Mouse (Mus musculus) G1E (cell line): ENCODE results near the gene C530008M17Rik.

Experiments used
- CTCF ChIP-seq: IDR thresholded peaks from 2 replicates; pipeline ENCODE4 v1.5.1; 2012; ENCODE audit warnings: low read depth, low read length, inconsistent platforms, mixed read lengths
- GATA1 ChIP-seq: IDR thresholded peaks from 2 replicates; pipeline ENCODE4 v1.6.1; 2012; ENCODE audit warnings: borderline replicate concordance, low read length, inconsistent platforms, mixed read lengths
- GATA2 ChIP-seq: IDR thresholded peaks from 2 replicates; pipeline ENCODE4 v1.6.1; 2012; ENCODE audit warnings: low read depth, low read length, inconsistent platforms, borderline replicate concordance
- POLR2AphosphoS5 ChIP-seq: IDR thresholded peaks from 2 replicates; pipeline ENCODE4 v1.6.1; 2012; ENCODE audit warnings: low read depth, low read length, inconsistent platforms; ENCODE audit not compliant: insufficient replicate concordance
- TAL1 ChIP-seq: conservative IDR thresholded peaks from 2 replicates; pipeline ENCODE4 v1.6.1; 2012; ENCODE audit warnings: low read depth, low read length, inconsistent platforms, mixed read lengths

DNA sequence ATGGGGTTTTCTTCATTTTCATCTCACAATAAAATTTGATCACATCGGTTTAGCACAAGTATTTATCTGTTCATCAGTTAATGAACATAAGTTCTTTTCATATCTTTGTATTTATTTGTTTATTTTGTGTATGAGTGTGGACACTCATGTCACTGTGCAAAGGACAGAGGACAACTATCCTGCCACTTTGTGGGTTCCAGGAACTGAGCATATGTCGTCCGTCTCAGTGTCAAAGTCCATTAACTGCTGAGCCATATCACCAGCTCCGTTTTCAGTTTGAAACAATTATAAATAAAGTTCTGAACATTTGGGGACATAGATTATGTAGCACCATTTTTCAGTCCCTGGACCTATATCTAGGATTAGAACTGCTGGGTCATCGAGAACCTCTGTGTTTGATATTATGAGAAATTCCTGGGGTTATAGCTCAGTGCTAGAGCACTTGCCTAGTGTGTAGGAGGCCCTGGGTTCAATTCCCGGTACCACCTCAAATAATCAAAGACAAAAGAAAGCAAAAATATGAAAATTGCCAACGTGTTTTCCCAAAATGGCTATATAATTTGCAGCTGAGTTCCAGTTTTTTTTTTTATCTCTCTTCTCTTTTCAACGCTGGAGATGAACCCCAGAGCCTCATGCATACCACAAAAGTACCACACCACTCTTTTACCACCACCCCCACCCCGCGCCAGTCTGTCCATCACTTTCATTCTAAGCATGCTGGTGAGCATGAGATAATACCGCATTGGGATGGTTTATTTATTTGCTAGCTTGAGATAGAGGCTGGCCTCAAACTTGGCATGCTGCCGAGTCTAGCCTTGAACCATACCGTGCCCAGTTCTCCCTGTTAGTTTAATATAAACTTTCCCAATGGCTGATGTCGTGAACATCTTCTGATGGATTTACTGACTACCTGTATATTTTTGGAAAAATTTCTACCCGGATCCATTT, 28.6 kb downstream of the C530008M17Rik start:
- TF ChIP-seq CTCF (no peak), GATA1 (no peak), TAL1 (0 out of 2 replicates have a peak, but pooled peaks have one; percentile 13), POLR2AphosphoS5 (no peak), GATA2 (no peak)
